Mouse (Mus musculus): Measurements from ENCODE around the gene Vamp2. TPM values are rescaled to one million over a fixed set of nuclear protein-coding genes. Genes with fewer than 3 reads are reported as not detected.

Vamp2 gene
- polyA plus RNA-seq, 1 experiment from 2014 or later, result 107 TPM

GRCm38 (mm10) chr11:69116843-69117242 is 28.6 kb downstream of the Vamp2 start:
- Histone ChIP-seq H3K9ac (replicated peaks; ENCODE audit: low read depth, low read length) (no peak overlapping the region), H3K9me3 (ENCODE audit: control insufficient read depth, low read depth, low read length) (no peaks in the 10 kb centered on the region), H3K36me3 (ENCODE audit: control insufficient read depth, insufficient read depth, low read length) (no peaks in the 10 kb centered on the region), H3K27me3 (ENCODE audit: control insufficient read depth, insufficient read depth, low read length) (no peaks in the 10 kb centered on the region), H3K27ac (ENCODE audit: low read length) (no peak overlapping the region), H3K4me2 (replicated peaks; ENCODE audit: low read depth, low read length) (peak overlapping the region; percentile 94), H3K4me3 (ENCODE audit: low read depth, low read length) (no peak overlapping the region), H3K4me1 (ENCODE audit: control insufficient read depth, insufficient read depth, low read length) (peaks cover 17% of the 10 kb centered on the region)
- ATAC-seq (ENCODE audit: insufficient number of reproducible peaks, insufficient read depth, low FRiP score, low read depth), result no peak
- WGBS, result 41% methylated on average over 5 of the region's 5 CpGs

GRCm38 (mm10) chr11:69117737-69118695 is 29.7 kb downstream of the Vamp2 start:
- WGBS, result under 1% methylated on average over 45 of the region's 45 CpGs
- H3K36me3 ChIP-seq (ENCODE audit: control insufficient read depth, insufficient read depth, low read length), result no peaks in the 10 kb centered on the region
- peak; percentile 26; the same call in 1 of the 2 replicates for ATAC-seq (ENCODE audit: insufficient number of reproducible peaks, insufficient read depth, low FRiP score, low read depth)

DNA sequence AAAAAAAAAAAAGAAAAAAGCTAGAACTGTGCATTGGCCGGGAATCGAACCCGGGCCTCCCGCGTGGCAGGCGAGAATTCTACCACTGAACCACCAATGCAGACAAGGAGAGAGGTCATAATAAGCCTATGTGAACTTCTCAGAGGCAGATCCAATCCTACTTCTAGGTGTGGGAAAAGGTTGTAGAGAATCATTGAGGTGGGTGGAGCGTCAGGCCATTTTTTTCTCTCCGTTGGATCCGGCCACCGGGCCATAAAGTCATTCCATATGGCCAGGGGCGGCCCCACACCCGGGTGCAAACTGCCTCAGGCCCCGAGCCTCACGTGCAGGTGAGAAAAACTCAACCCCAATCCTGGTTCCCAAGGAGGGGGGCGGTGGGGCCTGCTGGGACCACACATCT is 30.5 kb downstream of the Vamp2 start:
- H3K27ac ChIP-seq (ENCODE audit: low read length), result no peak overlapping the region; the same call in 1 of the 2 replicates
- ATAC-seq (ENCODE audit: insufficient number of reproducible peaks, insufficient read depth, low FRiP score, low read depth), result no peak

More at GRCm38 (mm10) chr11:69117737-69118695, 29.7 kb downstream of the Vamp2 start:
- Histone ChIP-seq H3K4me1 (ENCODE audit: control insufficient read depth, insufficient read depth, low read length) (peaks cover 17% of the 10 kb centered on the region), H3K27me3 (ENCODE audit: control insufficient read depth, insufficient read depth, low read length) (no peaks in the 10 kb centered on the region), H3K4me3 (ENCODE audit: low read depth, low read length) (peak overlapping the region; percentile 71), H3K9ac (replicated peaks; ENCODE audit: low read depth, low read length) (peak overlapping the region; percentile 54), H3K4me2 (replicated peaks; ENCODE audit: low read depth, low read length) (peak overlapping the region; percentile 94), H3K9me3 (ENCODE audit: control insufficient read depth, low read depth, low read length) (no peaks in the 10 kb centered on the region), H3K27ac (ENCODE audit: low read length) (peak overlapping the region; percentile 62)

DNA sequence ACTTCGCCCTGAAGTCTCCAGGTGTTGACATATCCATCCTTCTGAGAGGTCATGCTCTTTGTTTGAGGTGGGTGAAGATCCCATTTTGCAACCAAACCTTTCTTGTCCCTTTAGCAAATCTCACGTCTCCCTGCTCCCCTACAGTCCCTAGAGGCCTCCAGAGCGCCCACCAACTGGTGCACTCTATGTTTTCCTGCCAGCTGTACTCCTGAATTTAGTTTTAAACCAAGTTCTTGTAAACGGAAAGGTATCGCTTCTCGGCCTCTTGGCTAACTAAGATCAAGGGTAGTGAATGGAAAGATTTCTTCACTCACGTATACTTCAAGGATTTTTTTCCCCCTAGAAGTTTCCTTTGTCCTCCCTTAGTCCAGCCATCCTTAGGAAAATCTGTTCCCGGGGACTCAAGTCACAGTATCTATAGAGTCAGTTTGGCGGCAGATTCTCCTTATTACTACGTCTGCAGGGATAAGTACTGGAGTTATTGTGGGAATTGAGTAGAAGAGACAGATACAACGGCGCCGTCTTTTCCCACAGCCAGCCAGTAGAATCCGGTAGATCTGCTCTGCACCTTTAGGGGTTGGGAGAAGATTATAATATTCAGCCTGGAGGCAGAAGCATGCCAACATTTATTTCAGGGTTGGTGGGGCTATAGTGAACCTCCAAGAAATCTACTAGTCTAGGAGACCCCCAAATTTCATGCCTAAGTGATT is 31.3 kb downstream of the Vamp2 start:
- no peaks in the 10 kb centered on the region for H3K9me3 ChIP-seq (ENCODE audit: control insufficient read depth, low read depth, low read length)
- H3K4me2 ChIP-seq (replicated peaks; ENCODE audit: low read depth, low read length), result peak overlapping the region; percentile 94
- no peak overlapping the region for H3K27ac ChIP-seq (ENCODE audit: low read length)
- peak overlapping the region; percentile 70 for H3K4me3 ChIP-seq (ENCODE audit: low read depth, low read length)
- peaks cover 17% of the 10 kb centered on the region for H3K4me1 ChIP-seq (ENCODE audit: control insufficient read depth, insufficient read depth, low read length)
- no peak for ATAC-seq (ENCODE audit: insufficient number of reproducible peaks, insufficient read depth, low FRiP score, low read depth)
- H3K9ac ChIP-seq (replicated peaks; ENCODE audit: low read depth, low read length), result no peak overlapping the region
- WGBS, result 46% methylated on average over 14 of the region's 14 CpGs
- H3K27me3 ChIP-seq (ENCODE audit: control insufficient read depth, insufficient read depth, low read length), result no peaks in the 10 kb centered on the region
- H3K36me3 ChIP-seq (ENCODE audit: control insufficient read depth, insufficient read depth, low read length), result no peaks in the 10 kb centered on the region

More for the DNA sequence above, 30.5 kb downstream of the Vamp2 start:
- Histone ChIP-seq H3K9me3 (ENCODE audit: control insufficient read depth, low read depth, low read length) (no peaks in the 10 kb centered on the region), H3K27me3 (ENCODE audit: control insufficient read depth, insufficient read depth, low read length) (no peaks in the 10 kb centered on the region), H3K36me3 (ENCODE audit: control insufficient read depth, insufficient read depth, low read length) (no peaks in the 10 kb centered on the region), H3K4me1 (ENCODE audit: control insufficient read depth, insufficient read depth, low read length) (peaks cover 17% of the 10 kb centered on the region), H3K9ac (replicated peaks; ENCODE audit: low read depth, low read length) (no peak overlapping the region), H3K4me3 (ENCODE audit: low read depth, low read length) (peak overlapping the region; percentile 71), H3K4me2 (replicated peaks; ENCODE audit: low read depth, low read length) (peak overlapping the region; percentile 94)
- 1% methylated on average over 15 of the region's 15 CpGs for WGBS

GRCm38 (mm10) chr11:69120221-69121000 is 32.1 kb downstream of the Vamp2 start, which contains the start of gene Hes7:
Hes7 (plus strand) TSS chr11:69120404.
- Histone ChIP-seq H3K4me2 (replicated peaks; ENCODE audit: low read depth, low read length) (peak within 1 kb of the TSS; percentile 94), H3K4me1 (ENCODE audit: control insufficient read depth, insufficient read depth, low read length) (peaks cover 17% of the 10 kb centered on the region), H3K9me3 (ENCODE audit: control insufficient read depth, low read depth, low read length) (no peaks in the 10 kb centered on the region), H3K27me3 (ENCODE audit: control insufficient read depth, insufficient read depth, low read length) (no peaks in the 10 kb centered on the region), H3K27ac (ENCODE audit: low read length) (no peak within 1 kb of the TSS), H3K36me3 (ENCODE audit: control insufficient read depth, insufficient read depth, low read length) (no peaks in the 10 kb centered on the region), H3K9ac (replicated peaks; ENCODE audit: low read depth, low read length) (no peak within 1 kb of the TSS; the same call in none of the 2 replicates), H3K4me3 (ENCODE audit: low read depth, low read length) (peak within 1 kb of the TSS; percentile 71)
- 2% methylated on average over 27 of the region's 27 CpGs for whole genome bisulfite sequencing
- no peak for ATAC-seq (ENCODE audit: insufficient number of reproducible peaks, insufficient read depth, low FRiP score, low read depth)

- Histone ChIP-seq H3K4me1 (ENCODE audit: control insufficient read depth, insufficient read depth, low read length) (peaks cover 17% of the 10 kb centered on the region), H3K36me3 (ENCODE audit: control insufficient read depth, insufficient read depth, low read length) (no peaks in the 10 kb centered on the region), H3K27me3 (ENCODE audit: control insufficient read depth, insufficient read depth, low read length) (no peaks in the 10 kb centered on the region), H3K4me3 (ENCODE audit: low read depth, low read length) (peak overlapping the region; percentile 70), H3K9me3 (ENCODE audit: control insufficient read depth, low read depth, low read length) (no peaks in the 10 kb centered on the region), H3K4me2 (replicated peaks; ENCODE audit: low read depth, low read length) (peak overlapping the region; percentile 94), H3K27ac (ENCODE audit: low read length) (no peak overlapping the region), H3K9ac (replicated peaks; ENCODE audit: low read depth, low read length) (no peak overlapping the region; the same call in 1 of the 2 replicates)
- no peak for ATAC-seq (ENCODE audit: insufficient number of reproducible peaks, insufficient read depth, low FRiP score, low read depth)
- WGBS, result under 1% methylated on average over 33 of the region's 33 CpGs
Observed at GRCm38 (mm10) chr11:69121001-69121740, 32.9 kb downstream of the Vamp2 start.

- peak overlapping the region; percentile 87 for H3K27ac ChIP-seq (ENCODE audit: low read length)
- no peaks in the 10 kb centered on the region for H3K36me3 ChIP-seq (ENCODE audit: control insufficient read depth, insufficient read depth, low read length)
- WGBS, result 2% methylated on average over 31 of the region's 32 CpGs
- ATAC-seq (ENCODE audit: insufficient number of reproducible peaks, insufficient read depth, low FRiP score, low read depth), result no peak
- peak overlapping the region; percentile 70 for H3K4me3 ChIP-seq (ENCODE audit: low read depth, low read length)
- peak overlapping the region; percentile 94 for H3K4me2 ChIP-seq (replicated peaks; ENCODE audit: low read depth, low read length)
- H3K9me3 ChIP-seq (ENCODE audit: control insufficient read depth, low read depth, low read length), result no peaks in the 10 kb centered on the region
- H3K9ac ChIP-seq (replicated peaks; ENCODE audit: low read depth, low read length), result peak overlapping the region; percentile 60
- no peaks in the 10 kb centered on the region for H3K27me3 ChIP-seq (ENCODE audit: control insufficient read depth, insufficient read depth, low read length)
- peaks cover 17% of the 10 kb centered on the region for H3K4me1 ChIP-seq (ENCODE audit: control insufficient read depth, insufficient read depth, low read length)
Observed at GRCm38 (mm10) chr11:69121741-69122335, 33.5 kb downstream of the Vamp2 start.

Measured in stomach, embryonic 14.5 days (tissue).